Mouse (Mus musculus): ENCODE measurements at regions not wholly inside any gene's neighbourhood (a gene's known extent, or its start where the extent isn't known, plus 50 kb on each side); places are given as distances from the start of the nearest gene placed in this dataset.

DNA sequence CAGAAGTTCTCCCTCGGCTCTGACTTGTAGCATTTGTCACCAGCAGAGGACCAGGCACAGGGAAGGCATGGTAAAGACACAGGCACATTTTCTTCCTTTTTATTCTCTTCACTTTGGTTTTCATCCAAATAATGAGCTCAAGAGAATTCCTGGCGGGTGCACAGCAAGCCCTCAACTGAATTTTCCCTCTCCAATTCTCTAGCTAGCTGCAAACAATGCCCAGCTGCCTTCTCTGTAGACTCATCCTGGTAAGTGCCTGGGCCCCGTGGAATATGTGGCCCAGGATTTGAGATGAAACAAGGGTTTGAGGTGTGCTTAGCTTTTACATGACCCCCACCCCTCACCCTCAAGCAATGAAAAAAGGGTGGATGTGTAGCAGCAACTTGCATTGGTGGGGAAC lies 90.4 kb downstream of the Otol1 start:
- DNase-seq: peak in 1 of 2 experiments; percentile 7

DNA sequence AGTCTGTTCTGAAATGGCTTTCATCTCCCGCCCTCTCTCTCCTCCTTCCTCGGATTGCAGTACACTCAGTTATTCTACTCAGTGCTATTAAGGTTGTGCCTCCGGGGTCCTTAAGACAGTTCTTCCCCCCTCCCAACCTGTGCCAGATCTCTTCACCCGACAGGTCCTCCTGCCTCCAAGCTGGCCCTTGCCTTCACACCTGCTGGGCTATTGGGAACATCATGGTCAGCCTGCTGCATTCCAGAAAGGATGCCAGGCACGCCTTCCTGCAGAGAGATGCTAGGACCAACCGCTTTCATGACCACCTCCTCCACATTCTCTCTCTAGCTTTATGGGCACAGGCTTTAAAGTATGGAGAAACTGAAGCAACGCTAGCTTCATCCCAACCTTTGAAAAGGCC lies 94.7 kb downstream of the Otol1 start:
- peak in 1 of 2 experiments; percentile 7 for DNase-seq

GRCm38 (mm10) chr3:70102593-70103213 lies 95.3 kb downstream of the Otol1 start:
- peak in 1 of 2 experiments; percentile 14 for DNase-seq

DNA sequence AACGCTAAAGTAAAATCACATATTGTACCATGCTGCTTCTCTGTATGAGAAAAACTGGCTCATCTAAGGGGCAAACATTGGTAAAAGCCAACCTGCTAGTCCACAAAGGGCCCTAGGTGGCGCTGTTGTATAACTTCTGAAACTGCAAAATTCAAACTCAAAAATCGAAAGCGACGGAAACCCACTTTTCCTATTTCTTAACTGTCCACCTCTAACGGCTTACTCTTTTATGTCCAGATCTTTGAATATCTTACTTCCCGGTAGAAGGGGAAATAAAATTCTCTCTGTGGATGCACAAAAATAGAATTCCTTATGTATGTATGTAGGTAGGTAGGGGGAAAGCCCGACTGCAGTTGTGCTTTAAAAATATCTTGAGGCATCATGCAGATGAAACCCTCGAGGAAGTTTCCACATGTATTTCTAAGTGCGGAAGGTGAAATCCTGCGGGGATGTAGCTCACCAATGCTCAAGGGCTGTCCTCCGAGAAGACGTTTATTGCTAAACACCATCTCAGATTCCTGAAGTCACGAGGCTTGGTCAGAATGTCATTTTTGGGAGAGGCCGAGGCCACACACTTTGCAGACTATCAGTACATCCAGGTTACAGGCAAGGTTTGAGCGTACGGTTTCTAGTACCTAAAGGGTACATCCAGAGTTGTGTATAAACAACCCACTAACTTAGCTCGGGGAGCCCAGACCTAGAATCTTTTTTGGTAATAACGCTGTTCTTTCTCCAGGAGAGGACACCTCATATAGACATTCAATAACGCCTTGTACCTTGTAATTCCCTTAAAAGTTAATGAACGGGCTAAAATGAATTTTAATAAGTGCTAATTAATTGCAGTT lies 96.8 kb downstream of the Otol1 start:
- DNase-seq: peak; percentile 61 to 80

DNA sequence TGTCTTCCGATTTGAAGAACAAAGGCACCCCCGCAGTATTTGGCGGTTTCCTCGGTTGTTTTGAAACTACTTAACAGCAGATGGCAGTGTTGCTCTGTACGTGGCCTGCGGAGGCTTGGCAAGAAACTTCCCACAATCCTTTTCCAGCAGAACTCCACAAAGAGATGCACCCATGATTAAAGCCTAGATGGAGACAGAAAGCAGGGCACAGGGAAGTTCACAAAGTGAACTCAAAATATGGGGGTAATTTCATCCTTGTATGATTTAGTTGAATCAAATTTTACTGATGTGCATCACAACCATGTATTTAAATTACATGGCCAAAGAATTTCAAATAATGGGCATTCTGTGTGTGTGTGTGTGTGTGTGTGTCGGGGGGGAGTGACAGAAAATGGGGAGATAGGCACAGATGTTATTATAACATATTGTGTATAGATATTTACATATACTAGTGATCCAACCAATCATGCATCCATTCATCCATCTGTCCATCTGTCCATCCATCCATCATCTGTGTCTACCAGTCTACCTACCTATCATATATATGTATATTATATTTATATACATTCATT lies 97.5 kb downstream of the Otol1 start:
- peak; percentile 68 to 72 for DNase-seq

DNA sequence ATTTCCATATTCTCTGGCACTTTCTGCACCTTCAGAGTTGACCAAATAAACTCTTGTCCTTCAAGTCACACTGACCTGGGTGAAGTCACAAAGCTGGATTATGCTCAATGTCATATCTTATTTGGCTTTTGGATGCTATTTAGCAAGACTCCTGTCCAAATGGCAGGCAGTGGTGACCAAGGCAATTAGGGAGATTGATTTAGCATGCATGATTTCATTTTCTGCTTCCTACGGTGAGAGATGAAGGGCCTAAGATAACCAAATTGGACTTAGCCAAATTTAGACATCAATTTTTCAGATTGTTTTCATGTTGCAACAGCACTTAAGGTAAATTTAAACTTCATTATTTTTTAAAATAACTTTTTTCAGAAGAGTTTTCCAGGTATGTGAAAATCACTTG lies 98.1 kb downstream of the Otol1 start:
- no peak for DNase-seq

DNA sequence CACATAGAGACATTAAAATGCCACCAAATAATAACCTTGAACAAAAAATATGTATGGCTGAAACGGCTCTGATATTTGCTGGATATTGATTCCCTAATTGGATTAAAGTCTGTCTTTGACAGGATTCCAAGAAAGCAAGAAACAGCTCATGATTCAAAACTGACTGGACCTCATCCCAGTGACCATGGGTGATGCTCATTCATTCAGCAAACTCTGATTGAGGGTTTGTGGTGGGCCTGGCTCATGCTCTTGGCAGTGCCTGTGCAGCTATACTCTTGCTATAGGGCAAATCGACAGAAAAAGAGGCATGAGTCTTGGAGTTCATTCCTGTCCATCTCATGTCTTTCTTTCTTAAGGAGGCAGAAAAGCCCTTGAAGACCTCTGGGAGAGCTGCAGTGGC lies 98.7 kb downstream of the Otol1 start:
- DNase-seq: peak in 1 of 2 experiments; percentile 3

DNA sequence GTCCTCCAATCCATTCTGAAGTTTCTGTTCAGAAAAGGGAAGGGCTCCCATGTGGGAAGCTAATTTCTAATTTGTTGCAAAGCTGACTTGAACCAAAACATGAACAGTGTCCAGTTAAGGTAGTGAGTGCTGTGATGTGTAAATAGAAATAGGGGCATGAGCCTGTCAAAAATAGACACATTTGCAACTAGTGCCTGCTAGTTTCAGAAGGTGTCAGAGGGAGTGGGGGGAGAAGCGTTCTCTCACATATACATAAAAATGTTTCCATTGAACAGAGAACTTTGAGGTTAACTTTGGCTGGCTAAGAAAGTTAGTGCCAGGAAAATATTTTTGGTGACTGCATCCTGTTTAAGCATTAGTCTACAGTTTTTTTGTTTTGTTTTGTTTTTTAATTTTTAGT lies 118.8 kb downstream of the Otol1 start:
- DNase-seq: no peak

- DNase-seq: no peak
These were observed 123.0 kb downstream of the Otol1 start for GRCm38 (mm10) chr3:70130241-70131029.

DNA sequence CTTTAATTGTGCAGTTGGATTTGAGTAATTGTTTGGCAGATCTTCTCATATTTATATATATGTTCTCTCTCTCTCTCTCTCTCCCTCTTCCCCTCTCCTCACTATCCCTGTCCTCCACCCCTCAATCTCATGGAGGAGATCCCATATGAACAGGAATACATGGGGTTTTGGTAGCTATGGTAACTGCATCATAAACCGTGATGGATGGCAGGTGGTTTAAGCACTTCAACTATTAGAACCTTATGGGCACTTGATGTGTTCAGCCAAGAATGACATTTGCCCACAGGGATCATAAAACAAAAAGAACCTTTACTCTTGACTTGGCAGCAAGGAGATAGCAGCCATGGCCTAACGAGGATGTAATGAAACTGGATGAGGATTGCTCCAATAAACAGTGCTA lies 127.5 kb downstream of the Otol1 start:
- no peak for DNase-seq

DNA sequence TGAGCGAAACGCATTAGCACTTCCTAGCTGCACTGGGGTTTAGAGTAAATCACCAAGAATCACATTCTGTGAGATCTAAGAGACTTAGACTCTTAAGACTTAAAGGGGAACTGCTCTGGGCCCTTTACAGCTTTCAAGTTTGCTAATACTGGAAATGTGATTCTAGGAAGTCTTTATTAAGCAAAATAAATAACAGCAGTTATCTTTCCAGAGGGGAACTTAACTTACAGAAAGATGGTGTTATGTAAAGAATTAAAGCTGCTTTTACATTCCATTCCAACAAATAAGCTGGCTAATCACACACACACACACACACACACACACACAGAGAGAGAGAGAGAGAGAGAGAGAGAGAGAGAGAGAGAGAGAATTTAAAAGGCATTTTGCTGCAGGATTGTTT lies 131.1 kb downstream of the Otol1 start:
- no peak for DNase-seq

DNA sequence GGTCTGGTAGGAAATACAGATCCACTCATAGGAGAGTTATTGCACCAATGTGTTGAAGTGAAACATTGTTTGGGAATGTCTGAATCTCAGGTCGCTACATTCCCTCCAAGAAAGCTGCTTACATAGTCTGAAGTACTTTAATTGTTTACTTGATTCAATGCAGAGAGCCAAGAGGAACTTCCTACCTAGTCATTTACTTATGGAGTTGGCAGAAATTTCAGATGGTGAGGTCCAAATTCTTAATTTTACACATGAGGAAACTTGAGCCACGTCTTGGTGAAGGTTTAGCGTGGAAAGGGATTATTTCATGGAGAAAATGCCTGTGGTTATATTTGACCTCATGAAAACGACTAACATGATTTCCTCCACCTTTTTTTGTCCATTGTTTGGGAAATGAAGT lies 131.5 kb downstream of the Otol1 start:
- no peak for DNase-seq

DNA sequence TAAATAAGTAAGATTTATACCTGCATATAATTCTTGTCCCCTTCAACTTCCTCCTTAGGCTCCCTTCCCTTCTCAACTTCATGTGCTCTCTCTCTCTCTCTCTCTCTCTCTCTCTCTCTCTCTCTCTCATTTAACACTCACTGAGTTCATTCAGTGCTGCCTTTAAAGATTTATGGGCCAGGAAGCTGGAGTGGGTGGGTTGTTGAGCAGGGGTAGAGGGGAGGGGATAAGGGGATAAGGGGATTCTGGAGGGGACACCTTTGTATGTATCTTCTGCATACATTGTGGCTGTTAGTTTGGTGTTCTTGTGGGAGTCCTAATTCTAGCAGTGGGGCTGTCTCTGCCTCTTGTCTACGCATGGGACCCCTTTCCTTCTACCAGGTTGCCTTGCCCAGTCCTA lies 138.3 kb downstream of the Otol1 start:
- DNase-seq: no peak

DNA sequence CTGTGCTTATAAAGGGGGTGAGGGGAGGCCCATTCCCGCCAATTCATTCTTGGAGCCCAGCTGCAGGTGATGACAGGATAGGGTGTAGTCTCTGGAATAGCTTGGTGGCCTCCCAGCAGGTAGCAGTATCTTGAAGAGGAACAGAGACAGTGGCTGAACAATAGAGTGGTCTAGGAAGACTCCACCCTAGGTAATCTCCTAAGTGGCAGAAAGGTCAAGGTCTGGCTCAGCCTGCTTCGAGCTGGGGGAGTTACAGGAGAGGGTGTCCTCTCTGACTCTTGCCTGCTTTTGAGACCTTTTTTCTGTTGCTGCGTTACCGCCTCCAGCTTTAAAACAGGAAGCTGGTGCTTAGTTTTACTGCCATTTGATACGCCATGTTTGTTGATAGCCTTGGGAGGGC lies 143.7 kb downstream of the Otol1 start:
- no peak for DNase-seq

DNA sequence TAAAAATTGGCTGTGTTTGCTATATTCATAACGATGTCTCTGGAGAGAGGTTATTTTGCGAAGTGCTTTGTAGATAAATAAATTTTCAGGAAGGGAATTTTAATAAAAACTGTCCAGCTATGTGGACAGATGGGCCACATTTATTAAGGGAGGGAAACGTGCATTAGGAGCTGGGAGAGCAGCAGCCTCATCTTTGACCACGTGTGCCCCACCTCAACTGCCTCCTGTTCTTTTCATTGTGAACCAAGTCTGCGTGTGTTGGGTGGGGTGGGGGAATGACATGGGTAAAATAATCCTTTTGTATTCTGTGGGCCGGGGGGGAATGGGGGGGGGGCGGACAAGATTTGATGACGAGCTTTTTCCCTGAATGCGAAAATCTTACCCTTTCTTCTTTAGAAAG lies 152.6 kb downstream of the Otol1 start:
- DNase-seq: no peak

- no peak for DNase-seq
These were observed 164.3 kb downstream of the Otol1 start for GRCm38 (mm10) chr3:70171667-70172066.

GRCm38 (mm10) chr3:70176391-70176790 lies 169.0 kb downstream of the Otol1 start:
- no peak for DNase-seq

GRCm38 (mm10) chr3:70181611-70182010 lies 174.2 kb downstream of the Otol1 start:
- no peak for DNase-seq

- DNase-seq: no peak
These were observed 183.3 kb downstream of the Otol1 start for GRCm38 (mm10) chr3:70190741-70191140.

DNA sequence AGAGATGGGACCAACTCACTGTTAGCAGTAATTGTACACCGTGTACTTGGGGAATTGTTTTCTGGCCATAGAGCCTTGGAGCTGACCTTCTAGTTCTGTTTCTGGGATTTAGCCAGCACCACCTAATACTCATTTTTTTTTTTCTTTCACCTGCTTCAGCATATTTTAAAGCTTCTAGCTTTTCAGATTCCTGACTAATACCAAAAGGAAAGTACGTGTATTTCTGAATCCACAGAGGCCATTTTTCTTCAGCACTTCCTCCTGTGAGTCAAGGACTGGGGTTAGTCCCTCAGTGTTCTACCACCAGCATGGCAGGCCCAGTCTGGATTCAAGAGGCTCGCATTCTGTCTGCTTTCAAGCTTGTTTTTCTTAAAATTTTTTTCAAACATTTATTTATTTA lies 189.3 kb downstream of the Otol1 start:
- DNase-seq: no peak

GRCm38 (mm10) chr3:70198890-70199289 lies 191.5 kb downstream of the Otol1 start:
- no peak for DNase-seq

GRCm38 (mm10) chr3:70201334-70201943 lies 194.0 kb downstream of the Otol1 start:
- no peak for DNase-seq

GRCm38 (mm10) chr3:70215195-70215594 lies 207.8 kb downstream of the Otol1 start:
- no peak for DNase-seq

Measured in layer of hippocampus, postnatal 36 days (tissue).